Comparison of ENCODE assay signal across 23 mouse cellular contexts in genomic region chr2:163703599-163704260, GRCm38 (mm10). TPM values are rescaled to one million over a fixed set of nuclear protein-coding genes. Genes with fewer than 3 reads are reported as not detected.
A peak's percentile ranks its signal among the peaks of the same experiment; 100 is the strongest.
DNase-seq lines count a peak whose midpoint lies in the region; ATAC-seq and TF ChIP-seq lines count a peak whose summit lies in the region.
"Had no signal": no experiment of that assay in that cellular context is flagged by ENCODE, and none has a peak within 500 bp of the region (broad histone marks: within the 10 kb centered on the region; RNA-seq: fewer than 3 reads in every experiment).

No protein-coding gene starts in this region.

- ATAC-seq in heart, embryonic 11.5 days (replicated peaks; ENCODE audit: insufficient number of reproducible peaks, low FRiP score, low TSS enrichment), result no peak
- ATAC-seq: activated CD4-positive, CD25-positive, alpha-beta regulatory T cell, adult 4 months; forebrain, embryonic 16.5 days; hindbrain, embryonic 16.5 days; Patski had no signal

- H3K4me3 ChIP-seq in heart, embryonic 11.5 days (ENCODE audit: low read depth, low read length), result no peak overlapping the region
- no peak overlapping the region for H3K4me3 ChIP-seq in left cerebral cortex, adult 2 months
- no peak overlapping the region for H3K4me3 ChIP-seq in spleen, adult 2 months (ENCODE audit: extremely low read depth, insufficient read depth, insufficient read length)
- H3K4me3 ChIP-seq: embryonic facial prominence, embryonic 13.5 days; heart, embryonic 15.5 days; limb, embryonic 13.5 days; midbrain, embryonic 10.5 days had no signal

- TF ChIP-seq CTCF in left cerebral cortex, adult 2 months (IDR thresholded peaks at IDR 0.05), result no peak
- no peak for TF ChIP-seq CTCF in spleen, adult 2 months (IDR thresholded peaks at IDR 0.05; ENCODE audit: extremely low read depth, insufficient read depth, insufficient read length, insufficient replicate concordance)

- no peaks in the 10 kb centered on the region for H3K27me3 ChIP-seq in heart, embryonic 11.5 days (ENCODE audit: control insufficient read depth, insufficient read depth, low read length)
- H3K27me3 ChIP-seq in spleen, adult 2 months (ENCODE audit: control insufficient read depth, insufficient read depth, low read length), result no peaks in the 10 kb centered on the region
- H3K27me3 ChIP-seq: embryonic facial prominence, embryonic 13.5 days; heart, embryonic 15.5 days; limb, embryonic 13.5 days; Patski had no signal

- H3K4me1 ChIP-seq in heart, embryonic 11.5 days (ENCODE audit: control insufficient read depth, insufficient read depth, low read length), result peaks cover 27% of the 10 kb centered on the region
- peaks cover 23% of the 10 kb centered on the region for H3K4me1 ChIP-seq in spleen, adult 2 months (ENCODE audit: control insufficient read depth, insufficient read depth, insufficient read length)

- H3K4me2 ChIP-seq in heart, embryonic 11.5 days, result no peak overlapping the region
- H3K4me2 ChIP-seq: embryonic facial prominence, embryonic 13.5 days; heart, embryonic 15.5 days; limb, embryonic 13.5 days had no signal

- no peaks in the 10 kb centered on the region for H3K9me3 ChIP-seq in heart, embryonic 11.5 days (replicated peaks; ENCODE audit: control insufficient read depth, low read length)
- H3K9me3 ChIP-seq: embryonic facial prominence, embryonic 13.5 days; heart, embryonic 15.5 days; limb, embryonic 13.5 days; midbrain, embryonic 10.5 days had no signal

- TF ChIP-seq POLR2A in spleen, adult 2 months (IDR thresholded peaks at IDR 0.05; ENCODE audit: low read depth, low read length), result no peak

- H3K36me3 ChIP-seq in heart, embryonic 11.5 days (ENCODE audit: control insufficient read depth, insufficient read depth, low read length), result no peaks in the 10 kb centered on the region
- peaks cover 1% of the 10 kb centered on the region; the same call in 1 of the 2 replicates for H3K36me3 ChIP-seq in spleen, adult 2 months (ENCODE audit: control insufficient read depth, insufficient read depth, low read length)
- H3K36me3 ChIP-seq: heart, embryonic 15.5 days; limb, embryonic 13.5 days had no signal

- no peak overlapping the region for H3K27ac ChIP-seq in heart, embryonic 11.5 days (ENCODE audit: low read depth, low read length)
- peak overlapping the region; percentile 90 for H3K27ac ChIP-seq in left cerebral cortex, adult 2 months
- peak overlapping the region; percentile 84 for H3K27ac ChIP-seq in spleen, adult 2 months (ENCODE audit: insufficient read depth, low read length)
- H3K27ac ChIP-seq: embryonic facial prominence, embryonic 13.5 days; limb, embryonic 13.5 days; midbrain, embryonic 10.5 days had no signal

- 77% methylated on average over 5 of the region's 5 CpGs for WGBS in heart, embryonic 11.5 days (ENCODE audit: insufficient replicate concordance)
- 72% methylated on average over 5 of the region's 5 CpGs for WGBS in spleen, adult 2 months

- intact Hi-C loops in heart, postnatal 14 days (cut with DNase I), result no loop called here
- intact Hi-C loops in left cerebral cortex, adult 2 months (cut with DNase I), result loop anchor here (2.0 kb wide), 1 partner anchor 29 kb away; no protein-coding TSS in a partner anchor
- intact Hi-C loops in left cerebral cortex, postnatal 4 days (cut with DNase I), result no loop called here

- 0 out of 2 replicates have a peak overlapping the region, but pooled peaks have one; percentile 16 for H3K9ac ChIP-seq in heart, embryonic 11.5 days (ENCODE audit: low read depth, low read length)
- H3K9ac ChIP-seq: embryonic facial prominence, embryonic 13.5 days; heart, embryonic 15.5 days; limb, embryonic 13.5 days had no signal

- DNase-seq in heart, postnatal 14 days, result no peak
- DNase-seq in left cerebral cortex, adult 2 months (ENCODE audit: extremely low spot score in 1 of 2, low spot score in 2 of 2), result peak; percentile 34 to 40
- no peak for DNase-seq in left cerebral cortex, postnatal 4 days
- DNase-seq in spleen, adult 2 months (ENCODE audit: low read depth in 1 of 2, low spot score in 2 of 2), result no peak
- no peak for DNase-seq in spleen, postnatal 36 days (ENCODE audit: low spot score in 2 of 2)
- no peak for DNase-seq in urinary bladder, postnatal 10 days (ENCODE audit: low spot score)
- DNase-seq: adrenal gland, postnatal 14 days; cerebellum, adult 9-10 months; gastrocnemius, postnatal 14 days; kidney, adult 18-20 months; kidney, postnatal 14 days; layer of hippocampus, adult 9-11 months; lung, adult 2 months; lung, postnatal 36 days had no signal

RNA-seq across cellular contexts. Expression of gene Pkig, which starts 45.5 kb away (rescaled TPM):
- polyA plus RNA-seq in heart, embryonic 11.5 days (2014; fragmentation: Nextera tagmentation; extraction: Ambion mirVana), result 249 and 252 TPM in 2 replicates
- total RNA-seq in heart, postnatal 14 days (2021), result 100 to 1,000 TPM; 183 to 188 TPM
- total RNA-seq in left cerebral cortex, adult 2 months (2021), result 100 to 1,000 TPM; 126 to 129 TPM
- 10 to 100 TPM; 83.4 to 91.6 TPM for total RNA-seq in left cerebral cortex, postnatal 4 days (2021)
- 138 and 179 TPM in 2 replicates for polyA plus RNA-seq in spleen, adult 2 months (2012; rRNA removed)

RNA-seq across cellular contexts. Expression of gene Ada, which starts 46.3 kb away (rescaled TPM):
- 3.8 and 4.3 TPM in 2 replicates for polyA plus RNA-seq in heart, embryonic 11.5 days (2014; fragmentation: Nextera tagmentation; extraction: Ambion mirVana)
- 1 to 10 TPM; 1.2 to 3.2 TPM for total RNA-seq in heart, postnatal 14 days (2021)
- under 1 TPM; 0.79 to 0.93 TPM for total RNA-seq in left cerebral cortex, adult 2 months (2021)
- total RNA-seq in left cerebral cortex, postnatal 4 days (2021), result 1 to 10 TPM; 5.0 to 5.9 TPM
- polyA plus RNA-seq in spleen, adult 2 months (2012; rRNA removed), result 4.3 and 4.5 TPM in 2 replicates

RNA-seq across cellular contexts. Expression of gene Serinc3, which starts 58.8 kb away (rescaled TPM):
- polyA plus RNA-seq in heart, embryonic 11.5 days (2014; fragmentation: Nextera tagmentation; extraction: Ambion mirVana), result 77.5 and 79.0 TPM in 2 replicates
- 100 to 1,000 TPM; 360 to 363 TPM for total RNA-seq in heart, postnatal 14 days (2021)
- 100 to 1,000 TPM; 213 to 234 TPM for total RNA-seq in left cerebral cortex, adult 2 months (2021)
- total RNA-seq in left cerebral cortex, postnatal 4 days (2021), result 100 to 1,000 TPM; 138 to 139 TPM
- polyA plus RNA-seq in spleen, adult 2 months (2012; rRNA removed), result 400 and 443 TPM in 2 replicates

Comparison
In these comparisons a context has a peak if more than half of its experiments do, and no peak if none do; other contexts are left out.
1. DNase-seq: peak in left cerebral cortex, adult 2 months (2 of 2); none in heart, postnatal 14 days (0 of 2), left cerebral cortex, postnatal 4 days (single experiment), spleen, adult 2 months (0 of 2), spleen, postnatal 36 days (0 of 2) and urinary bladder, postnatal 10 days (single experiment).